Mouse (Mus musculus) naive thymus-derived CD4-positive, alpha-beta T cell, adult 2 months (primary cell): ENCODE data around the gene Siglecg.
A peak's percentile ranks its signal among the peaks of the same experiment; 100 is the strongest.

Source experiments
- DNase-seq: peaks from one replicate; pipeline ENCODE4 v3.0.0-alpha.2; 2011; ENCODE audit warnings: low read depth

The Siglecg gene

DNA sequence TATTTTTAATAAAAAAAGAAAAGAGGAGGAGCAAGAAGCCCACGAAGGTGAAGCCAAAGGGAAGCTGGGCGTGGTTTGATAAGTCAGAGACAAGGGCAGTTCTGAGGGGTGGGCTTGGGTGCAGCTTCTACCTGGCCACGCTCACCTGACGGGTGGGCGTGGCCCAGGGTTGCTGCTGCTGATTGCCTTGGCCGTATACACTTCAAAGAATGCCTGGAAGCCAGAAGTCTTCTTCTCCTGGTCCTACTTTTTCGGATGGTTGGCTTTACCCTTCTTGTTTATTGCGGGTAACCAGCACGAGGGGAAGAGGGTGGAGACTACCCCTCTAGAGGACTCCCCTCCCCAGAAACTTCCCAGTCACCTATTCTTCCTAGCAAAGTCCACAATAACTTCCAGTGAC, 34.7 kb downstream of the Siglecg start:
- no peak for DNase-seq

GRCm38 (mm10) chr7:43443126-43443916, 35.3 kb downstream of the Siglecg start:
- peak; percentile 80 for DNase-seq

DNA sequence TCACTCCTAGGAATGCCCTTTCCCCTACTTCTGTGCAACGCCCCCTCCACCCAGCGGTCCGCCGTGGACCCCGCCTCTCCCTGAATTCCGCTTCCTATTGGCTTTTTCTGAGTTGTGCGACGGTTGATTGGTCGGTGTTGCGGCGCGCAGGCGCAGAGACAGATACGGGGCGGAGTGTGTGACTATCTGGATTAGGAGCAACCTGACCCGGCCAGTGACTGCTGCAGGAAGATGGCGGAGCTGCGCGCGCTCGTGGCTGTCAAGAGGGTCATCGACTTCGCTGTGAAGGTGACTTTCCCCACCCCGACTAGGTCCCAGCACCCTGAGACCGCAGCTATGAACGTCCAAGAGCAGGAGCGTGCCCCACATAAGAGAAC, 35.9 kb downstream of the Siglecg start, which contains the start of the genes Etfb and Gm45233:
Gene Etfb (plus strand): TSS at position 167 of the 377 bp plus-strand sequence.
Gene Gm45233 (plus strand): TSS at position 212 of the 377 bp plus-strand sequence.
- peak; percentile 92 for DNase-seq

DNA sequence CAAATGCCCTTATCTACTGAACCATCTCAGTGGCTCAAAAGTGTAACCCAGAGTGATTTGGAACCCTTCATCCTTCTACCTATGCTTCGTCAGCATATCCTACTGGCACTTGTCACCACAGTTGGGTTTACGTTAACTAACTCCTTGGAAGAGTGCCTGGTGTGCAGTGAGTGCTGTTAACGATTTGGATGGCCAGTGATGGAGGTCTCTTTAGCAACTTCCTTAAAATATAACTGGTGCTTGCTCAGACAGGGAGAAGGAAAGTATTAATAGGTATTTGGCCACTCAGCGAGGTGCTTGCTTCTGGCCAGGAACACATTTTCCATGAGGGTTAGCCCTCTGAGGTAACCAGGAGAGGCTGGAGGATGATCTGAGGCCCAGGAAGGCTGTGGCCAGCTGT, 39.8 kb downstream of the Siglecg start:
- no peak for DNase-seq

- DNase-seq, result no peak
Measured at GRCm38 (mm10) chr7:43448246-43448645, 40.2 kb downstream of the Siglecg start.

DNA sequence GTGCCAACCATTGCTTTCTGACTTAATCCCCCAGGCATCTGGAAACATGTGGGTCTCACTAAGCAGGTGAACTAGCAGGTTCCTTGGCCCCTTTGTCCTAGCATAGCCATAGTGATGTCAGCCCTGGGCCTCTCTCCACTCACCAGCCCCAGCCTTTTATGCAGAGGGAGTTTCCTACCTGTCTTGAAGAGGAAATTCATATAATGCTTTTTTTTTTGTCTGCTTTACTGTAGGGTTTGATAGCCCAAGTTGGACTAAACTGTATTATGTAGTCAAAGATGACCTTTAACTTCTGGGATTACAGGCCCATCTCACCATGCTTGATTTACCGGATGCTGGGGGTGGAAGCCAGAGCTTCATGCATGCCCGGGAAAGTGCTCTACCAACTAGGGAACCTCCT, 41.8 kb downstream of the Siglecg start:
- DNase-seq, result no peak

- DNase-seq, result no peak
Measured at GRCm38 (mm10) chr7:43451726-43452125, 43.7 kb downstream of the Siglecg start.

DNA sequence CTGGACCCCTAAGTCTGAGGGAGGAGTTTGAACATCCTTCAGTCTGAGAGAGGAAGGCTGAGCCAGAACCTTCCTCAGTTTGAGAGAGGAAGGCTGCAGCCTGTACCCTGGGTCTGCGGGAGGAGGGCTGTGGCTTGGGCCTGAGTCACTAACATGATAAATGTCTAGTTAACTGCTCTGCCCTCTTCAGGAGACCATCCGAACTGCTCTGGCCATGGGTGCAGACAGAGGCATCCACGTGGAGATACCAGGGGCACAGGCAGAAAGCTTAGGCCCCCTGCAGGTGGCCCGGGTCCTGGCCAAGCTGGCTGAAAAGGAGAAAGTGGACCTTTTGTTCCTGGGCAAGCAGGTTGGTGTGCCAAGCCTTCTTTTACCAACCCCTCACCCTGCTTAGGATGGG, 44.6 kb downstream of the Siglecg start:
- no peak for DNase-seq

- no peak for DNase-seq
Measured at GRCm38 (mm10) chr7:43453599-43454355, 45.8 kb downstream of the Siglecg start.

DNA sequence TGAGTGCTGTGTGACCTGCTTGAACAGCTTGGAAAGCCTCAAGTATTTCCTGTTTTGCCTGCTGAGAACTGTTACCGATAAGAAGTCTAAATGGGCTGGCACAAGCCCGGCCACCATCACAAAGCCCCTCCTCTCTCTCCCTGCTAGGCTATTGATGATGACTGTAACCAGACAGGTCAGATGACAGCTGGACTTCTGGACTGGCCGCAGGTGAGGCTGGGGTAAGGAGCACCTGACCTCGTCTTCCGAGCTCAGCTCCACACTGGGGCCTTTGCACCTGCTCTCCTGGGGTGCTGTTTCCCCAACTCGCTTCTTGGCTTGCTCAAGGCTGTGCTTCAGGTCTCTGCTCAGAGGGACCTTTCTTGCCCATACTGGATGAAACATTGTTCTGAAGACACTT, 46.4 kb downstream of the Siglecg start:
- no peak for DNase-seq

DNA sequence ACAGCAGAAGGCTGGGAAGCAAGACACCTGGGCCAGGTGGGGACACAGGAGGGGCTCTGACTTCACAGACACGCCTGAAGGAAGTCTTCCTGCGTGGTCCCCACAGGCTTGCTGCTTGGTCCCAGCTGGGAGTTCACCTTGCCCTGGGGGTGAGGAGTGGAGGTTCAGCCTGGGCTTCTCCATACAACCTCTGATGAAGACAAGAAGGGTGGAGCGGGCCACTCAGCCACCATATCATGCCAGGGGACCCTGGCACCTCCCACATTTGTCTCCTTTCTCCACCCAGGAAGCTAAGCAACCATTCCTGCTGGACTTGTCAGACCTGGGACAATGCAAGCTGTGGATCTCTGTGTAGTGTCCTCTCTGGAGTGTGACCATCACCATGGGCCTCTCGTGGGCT, 54.8 kb downstream of the Siglecg start, which contains the start of gene Vsig10l:
Gene Vsig10l (plus strand): TSS at position 301 of the 400 bp plus-strand sequence.
- DNase-seq, result no peak

DNA sequence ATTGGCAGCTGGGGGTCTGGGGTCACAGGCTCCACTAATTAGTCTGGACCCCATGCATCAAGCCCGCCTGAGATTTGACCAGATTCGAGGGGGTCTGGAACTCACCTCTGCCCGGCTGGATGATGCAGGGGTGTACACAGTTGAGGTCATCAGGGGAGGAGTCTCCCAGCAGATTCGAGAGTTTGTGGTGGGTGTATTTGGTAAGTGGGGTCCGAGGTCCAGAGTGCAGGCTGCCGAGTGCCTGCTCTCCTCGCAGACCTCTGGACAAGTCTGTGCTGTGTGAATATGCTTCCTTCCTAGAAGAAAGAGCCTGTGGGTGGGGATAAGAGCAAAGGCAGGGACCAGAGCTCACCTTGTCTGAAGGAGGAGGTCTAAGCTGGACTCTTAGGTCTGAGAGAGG, 56.0 kb downstream of the Siglecg start:
- no peak for DNase-seq

- DNase-seq, result peak; percentile 43
Measured at GRCm38 (mm10) chr7:43464864-43465343, 56.9 kb downstream of the Siglecg start.

GRCm38 (mm10) chr7:43465344-43466098, 57.5 kb downstream of the Siglecg start:
- DNase-seq, result peak; percentile 96

DNA sequence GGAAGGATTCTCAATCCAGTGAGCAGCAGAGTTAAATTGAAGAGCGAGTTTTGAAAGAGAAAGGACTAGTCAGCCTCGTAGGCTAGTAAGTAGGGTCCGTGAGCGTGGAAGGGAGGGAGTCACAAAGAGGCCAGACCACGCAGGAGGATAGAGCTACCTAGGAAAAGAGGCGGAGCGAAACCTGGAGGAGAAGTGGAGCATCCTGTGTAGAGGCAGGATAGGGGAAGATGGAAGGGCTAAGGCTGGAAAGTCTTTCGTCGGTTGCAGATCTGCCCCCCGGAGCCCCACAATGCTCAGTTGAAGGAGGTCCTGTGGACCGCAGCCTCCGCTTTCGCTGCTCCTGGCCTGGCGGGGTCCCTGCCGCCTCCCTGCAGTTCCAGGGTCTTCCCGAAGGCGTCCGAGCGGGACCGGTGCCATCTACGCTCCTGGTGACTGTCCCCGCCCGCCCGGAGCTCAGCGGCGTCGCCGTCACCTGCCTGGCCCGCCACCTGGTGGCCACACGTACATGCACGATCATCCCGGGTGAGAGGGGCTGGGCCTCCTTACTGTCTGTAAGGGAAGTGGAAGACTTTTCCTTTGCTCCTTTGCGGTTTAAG, 58.2 kb downstream of the Siglecg start:
- peak; percentile 88 for DNase-seq
